Mouse (Mus musculus): ENCODE measurements around the gene Efnb3.

GRCm38 (mm10) chr11:69521526-69522149 lies 38.4 kb downstream of the Efnb3 start:
- TF ChIP-seq TAL1 (IDR thresholded peaks at IDR 0.05; ENCODE audit: low read length), result no peak
- TF ChIP-seq GATA1 (IDR thresholded peaks at IDR 0.05; ENCODE audit: low read length), result no peak

Measured in erythroblast, embryonic 14.5 days (primary cell).